Mouse (Mus musculus) CH12.LX (cell line): ENCODE data around the gene Mgat4b. TPM values are rescaled to one million over a fixed set of nuclear protein-coding genes. Genes with fewer than 3 reads are reported as not detected.

ENCODE experiments used
- DNase-seq: peaks from one replicate; pipeline ENCODE4 v3.0.0-alpha.2; 2013; ENCODE audit errors: extremely low read depth
- H3K27ac ChIP-seq: 2 replicates; pipeline ENCODE4 v1.5.1; 2012; ENCODE audit warnings: low read depth, mild to moderate bottlenecking, control low read depth, moderate library complexity; ENCODE audit not compliant: insufficient read depth
- H3K27me3 ChIP-seq: replicated peaks from 2 replicates; pipeline ENCODE3; 2012; ENCODE audit warnings: inconsistent platforms
- H3K36me3 ChIP-seq, 2 experiments: replicated peaks in 1 of 2; 2 replicates each; pipeline versions ENCODE3 to v1.6.1; 2012; ENCODE audit warnings: inconsistent platforms in 1 of 2, low read length in 1 of 2, mild to moderate bottlenecking in 1 of 2, mixed read lengths in 1 of 2, moderate library complexity in 1 of 2; ENCODE audit not compliant: control insufficient read depth in 1 of 2, insufficient read depth in 1 of 2
- H3K4me1 ChIP-seq, 2 experiments: 2 replicates each; pipeline ENCODE4 v1.6.1; 2012; ENCODE audit warnings: inconsistent platforms in 1 of 2, moderate library complexity in 1 of 2; ENCODE audit not compliant: insufficient read depth in 2 of 2, control insufficient read depth in 1 of 2
- H3K4me2 ChIP-seq: 2 replicates; pipeline ENCODE4 v1.6.1; 2012; ENCODE audit warnings: low read depth, mild to moderate bottlenecking, control low read depth; ENCODE audit not compliant: poor library complexity, insufficient read depth, severe bottlenecking
- H3K4me3 ChIP-seq, 3 experiments: fragments of 150-350 bp in 1 of 3; sonication (generic) in 1 of 3; replicated peaks in 1 of 3; 2 replicates each; pipeline versions ENCODE3 to v1.5.1; 2011 to 2012; ENCODE audit warnings: low read depth in 2 of 3, low read length in 2 of 3, mild to moderate bottlenecking in 2 of 3, moderate library complexity in 2 of 3, control low read depth in 1 of 3, improper control_type of control experiment in 1 of 3, inconsistent platforms in 1 of 3, mixed read lengths in 1 of 3; ENCODE audit not compliant: poor library complexity in 1 of 3
- H3K79me2 ChIP-seq: replicated peaks from 2 replicates; pipeline ENCODE4 v1.6.1; 2012; ENCODE audit warnings: mild to moderate bottlenecking, moderate library complexity; ENCODE audit not compliant: control insufficient read depth, poor library complexity, insufficient read depth, severe bottlenecking; ENCODE audit errors: extremely low read depth
- H3K9ac ChIP-seq: 2 replicates; pipeline ENCODE4 v1.6.1; 2012; ENCODE audit warnings: low read depth, mild to moderate bottlenecking, control low read depth, moderate library complexity; ENCODE audit not compliant: insufficient read depth
- H3K9me3 ChIP-seq: replicated peaks from 2 replicates; pipeline ENCODE3; 2012; ENCODE audit warnings: low read length, inconsistent platforms, mixed read lengths
- BHLHE40 ChIP-seq: IDR thresholded peaks from 2 replicates; pipeline ENCODE4 v1.6.1; 2011; ENCODE audit warnings: mild to moderate bottlenecking, low read depth, low read length, improper control_type of control experiment
- CHD1 ChIP-seq: IDR thresholded peaks from 2 replicates; pipeline ENCODE4 v1.6.1; 2012; ENCODE audit warnings: low read depth, low read length, improper control_type of control experiment, inconsistent platforms
- CHD2 ChIP-seq: IDR thresholded peaks from 2 replicates; pipeline ENCODE4 v1.6.1; 2011; ENCODE audit warnings: low read length, improper control_type of control experiment
- CTCF ChIP-seq, 2 experiments: IDR thresholded peaks in 1 of 2; conservative IDR thresholded peaks in 1 of 2; 2 replicates each; pipeline ENCODE4 v1.5.1; 2011 to 2012; ENCODE audit warnings: low read depth in 2 of 2, low read length in 2 of 2, improper control_type of control experiment in 1 of 2, inconsistent platforms in 1 of 2, mild to moderate bottlenecking in 1 of 2, moderate library complexity in 1 of 2
- E2F4 ChIP-seq: IDR thresholded peaks from 2 replicates; pipeline ENCODE4 v1.6.1; 2011; ENCODE audit warnings: low read depth, low read length, improper control_type of control experiment; ENCODE audit not compliant: insufficient replicate concordance
- ELF1 ChIP-seq: IDR thresholded peaks from 2 replicates; pipeline ENCODE4 v1.6.1; 2014; ENCODE audit warnings: low read depth, mild to moderate bottlenecking, inconsistent platforms, low read length, improper control_type of control experiment
- EP300 ChIP-seq: IDR thresholded peaks from 2 replicates; pipeline ENCODE4 v1.6.1; 2011; ENCODE audit warnings: low read length, improper control_type of control experiment
- ETS1 ChIP-seq: conservative IDR thresholded peaks from 2 replicates; pipeline ENCODE4 v1.6.1; 2012; ENCODE audit warnings: low read depth, mild to moderate bottlenecking, inconsistent platforms, low read length, improper control_type of control experiment, moderate library complexity
- HCFC1 ChIP-seq: IDR thresholded peaks from 2 replicates; pipeline ENCODE4 v1.6.1; 2012; ENCODE audit warnings: low read depth, mild to moderate bottlenecking, inconsistent platforms, low read length, improper control_type of control experiment
- JUN ChIP-seq: IDR thresholded peaks from 2 replicates; pipeline ENCODE4 v1.6.1; 2011; ENCODE audit warnings: low read depth, mild to moderate bottlenecking, low read length, improper control_type of control experiment, moderate library complexity; ENCODE audit not compliant: insufficient read depth
- MAFK ChIP-seq: IDR thresholded peaks from 2 replicates; pipeline ENCODE4 v1.6.1; 2011; ENCODE audit warnings: low read length, improper control_type of control experiment; ENCODE audit not compliant: insufficient replicate concordance
- MAZ ChIP-seq: IDR thresholded peaks from 2 replicates; pipeline ENCODE4 v1.6.1; 2012; ENCODE audit warnings: low read depth, mild to moderate bottlenecking, inconsistent platforms, low read length, improper control_type of control experiment, moderate library complexity
- MEF2A ChIP-seq: IDR thresholded peaks from 2 replicates; pipeline ENCODE4 v1.6.1; 2014; ENCODE audit warnings: low read depth, mild to moderate bottlenecking, inconsistent platforms, low read length, improper control_type of control experiment, borderline replicate concordance
- MXI1 ChIP-seq: IDR thresholded peaks from 2 replicates; pipeline ENCODE4 v1.6.1; 2011; ENCODE audit warnings: mild to moderate bottlenecking, low read depth, low read length, improper control_type of control experiment
- NELFE ChIP-seq: IDR thresholded peaks from 2 replicates; pipeline ENCODE4 v1.6.1; 2011; ENCODE audit warnings: low read depth, low read length, improper control_type of control experiment
- NRF1 ChIP-seq: IDR thresholded peaks from 2 replicates; pipeline ENCODE4 v1.6.1; 2014; ENCODE audit warnings: low read depth, mild to moderate bottlenecking, inconsistent platforms, low read length, improper control_type of control experiment, moderate library complexity
- PAX5 ChIP-seq: IDR thresholded peaks from 2 replicates; pipeline ENCODE4 v1.6.1; 2012; ENCODE audit warnings: low read length, inconsistent platforms, mixed read lengths
- POLR2A ChIP-seq: IDR thresholded peaks from 2 replicates; pipeline ENCODE4 v1.6.1; 2011; ENCODE audit warnings: low read depth, mild to moderate bottlenecking, improper control_type of control experiment, low read length
- POLR2AphosphoS2 ChIP-seq: IDR thresholded peaks from 2 replicates; pipeline ENCODE4 v1.6.1; 2011; ENCODE audit warnings: low read depth, low read length, improper control_type of control experiment
- RAD21 ChIP-seq: IDR thresholded peaks from 2 replicates; pipeline ENCODE4 v1.6.1; 2011; ENCODE audit warnings: low read depth, mild to moderate bottlenecking, low read length, improper control_type of control experiment, moderate library complexity
- RCOR1 ChIP-seq: conservative IDR thresholded peaks from 2 replicates; pipeline ENCODE4 v1.6.1; 2012; ENCODE audit warnings: low read depth, mild to moderate bottlenecking, inconsistent platforms, low read length, improper control_type of control experiment
- SMC3 ChIP-seq: IDR thresholded peaks from 2 replicates; pipeline ENCODE4 v1.6.1; 2011; ENCODE audit warnings: low read depth, low read length, improper control_type of control experiment
- TBP ChIP-seq: conservative IDR thresholded peaks from 2 replicates; pipeline ENCODE4 v1.6.1; 2011; ENCODE audit warnings: low read depth, low read length, improper control_type of control experiment
- UBTF ChIP-seq: IDR thresholded peaks from 2 replicates; pipeline ENCODE4 v1.6.1; 2012; ENCODE audit warnings: low read depth, mild to moderate bottlenecking, inconsistent platforms, low read length, improper control_type of control experiment, moderate library complexity
- USF1 ChIP-seq: IDR thresholded peaks from 2 replicates; pipeline ENCODE4 v1.6.1; 2014; ENCODE audit warnings: low read depth, mild to moderate bottlenecking, inconsistent platforms, low read length, improper control_type of control experiment
- USF2 ChIP-seq: conservative IDR thresholded peaks from 2 replicates; pipeline ENCODE4 v1.6.1; 2011; ENCODE audit warnings: low read depth, low read length, improper control_type of control experiment
- ZKSCAN1 ChIP-seq: IDR thresholded peaks from 2 replicates; pipeline ENCODE4 v1.6.1; 2012; ENCODE audit warnings: low read depth, inconsistent platforms, low read length, improper control_type of control experiment, borderline replicate concordance
- ZMIZ1 ChIP-seq: IDR thresholded peaks from 2 replicates; pipeline ENCODE4 v1.6.1; 2012; ENCODE audit warnings: low read depth, mild to moderate bottlenecking, inconsistent platforms, low read length, improper control_type of control experiment
- ZNF384 ChIP-seq: IDR thresholded peaks from 2 replicates; pipeline ENCODE4 v1.6.1; 2012; ENCODE audit warnings: low read depth, low read length, improper control_type of control experiment, inconsistent platforms
- dilution Hi-C: fragments of 300-500 bp; cut with MboI; formaldehyde crosslinking; loops from 2 replicates; pipeline ENCODE4 v1.14.3; 2020; ENCODE audit warnings: low sequenced_read_pairs; ENCODE audit not compliant: extremely low pct_unique_long_range_greater_than_20kb, extremely low pct_ligation_motif_present
- in situ Hi-C: fragments of 300-500 bp; cut with MboI; formaldehyde crosslinking; loops from 3 replicates; pipeline ENCODE4 v1.14.3; 2019; ENCODE audit warnings: low sequenced_read_pairs, low pct_ligation_motif_present, low pct_unique_long_range_greater_than_20kb, mixed read lengths
- polyA plus RNA-seq: library from polyadenylated mRNA; unstranded; fragments of >175 nt; gene quantifications from 2 replicates; pipeline ENCODE4 v1.2.1, GENCODE M21; 2012; ENCODE audit warnings: low read depth; ENCODE audit not compliant: insufficient read length
- total RNA-seq, 2 experiments: library from RNA; depleted of rRNA; stranded (reverse); fragments of 300-350 nt in 1 of 2; fragments of >200 nt in 1 of 2; gene quantifications; 2 replicates each; pipeline ENCODE4 v1.2.3; 2012 to 2014

The Mgat4b gene
- total and polyA plus RNA-seq, 3 experiments = 4.6 to 27.4 (median 16.2) TPM

- TF ChIP-seq UBTF (no peak), BHLHE40 (peak; percentile 56; the same call in 1 of the 2 replicates), RAD21 (no peak), MXI1 (peak; percentile 41; the same call in 1 of the 2 replicates), HCFC1 (0 out of 2 replicates have a peak, but pooled peaks have one; percentile 1), ETS1 (no peak; the same call in 1 of the 2 replicates), ZNF384 (no peak), MAFK (no peak), NRF1 (peak; percentile 55), JUN (no peak), EP300 (no peak), POLR2A (no peak), ZKSCAN1 (no peak), POLR2AphosphoS2 (no peak), TBP (no peak), CHD2 (peak; percentile 66), ZMIZ1 (no peak), NELFE (peak; percentile 11; the same call in 1 of the 2 replicates), CTCF (conservative IDR thresholded peaks at IDR 0.05 in 1 of 2, IDR thresholded peaks at IDR 0.05 in 1 of 2; ENCODE audit: low read depth in 2 of 2, low read length in 2 of 2) (no peak), ELF1 (peak; percentile 12; the same call in 1 of the 2 replicates), E2F4 (no peak), USF2 (no peak)
- TF ChIP-seq, all 38 proteins: peak for 12
Measured at GRCm38 (mm10) chr11:50223783-50224662, 13.3 kb downstream of the Mgat4b start (continued).

DNA sequence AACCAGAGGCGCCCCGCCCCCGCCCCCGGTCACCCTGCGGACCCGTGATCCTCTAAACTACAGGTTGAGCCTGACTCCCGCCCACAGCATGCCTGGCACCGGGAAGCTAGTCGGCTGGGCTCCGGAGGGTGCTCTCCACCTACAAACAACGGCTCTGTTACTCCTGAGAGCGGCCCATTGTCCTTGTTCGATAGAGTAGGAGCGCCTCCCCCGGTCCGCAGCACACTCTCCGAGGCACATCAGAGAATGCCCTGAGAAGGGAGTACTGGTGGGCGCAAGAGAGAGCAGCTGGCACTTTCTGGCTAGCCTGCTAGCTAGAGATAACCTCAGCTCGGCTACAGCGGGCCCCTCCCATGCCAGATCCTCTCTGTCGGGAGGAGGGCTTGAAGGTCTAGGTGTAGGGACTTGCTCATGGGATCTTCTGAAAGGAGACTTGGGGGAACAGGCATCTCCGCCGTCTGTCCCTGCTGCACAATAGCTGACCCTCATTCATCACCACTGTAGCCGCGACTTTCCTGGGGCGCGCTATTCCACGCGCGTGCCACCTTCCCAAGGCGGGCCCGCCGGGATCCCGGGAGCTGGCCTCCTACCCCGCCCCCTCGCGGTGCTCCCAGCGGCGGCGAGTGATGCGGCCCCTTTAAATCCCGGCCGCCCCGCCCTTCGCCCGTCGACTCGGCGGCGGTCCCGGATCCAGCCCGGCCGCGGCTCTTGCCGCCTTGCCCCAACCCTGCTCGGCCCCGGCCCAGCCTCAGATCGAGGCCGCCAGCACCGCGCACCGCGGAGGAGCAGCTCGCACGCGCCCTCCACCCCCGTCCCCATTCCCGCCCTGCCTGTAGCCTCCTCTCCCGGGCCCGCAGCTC is 14.2 kb downstream of the Mgat4b start:
- peak overlapping the region; percentile 94 for H3K4me2 ChIP-seq
- H3K79me2 ChIP-seq = no peaks in the 10 kb centered on the region; the same call in 1 of the 2 replicates
- H3K27ac ChIP-seq = peak overlapping the region; percentile 59
- peak overlapping the region; percentile 85 for H3K9ac ChIP-seq
- H3K9me3 ChIP-seq = no peaks in the 10 kb centered on the region
- peak; percentile 61 for DNase-seq
- dilution Hi-C loops (no loop called here), in situ Hi-C loops (loop anchor here (5.0 to 10.0 kb wide), 3 partner anchors 63 to 240 kb away; no protein-coding TSS in a partner anchor)
- peaks cover 0 to 21% of the 10 kb centered on the region in 2 experiments for H3K36me3 ChIP-seq
- H3K4me1 ChIP-seq = peaks cover 27 to 72% of the 10 kb centered on the region in 2 experiments
- no peaks in the 10 kb centered on the region for H3K27me3 ChIP-seq
- peak overlapping the region; percentile 67 to 88 (median 74) for H3K4me3 ChIP-seq
- no peak; the same call in 1 of the 2 replicates for TF ChIP-seq HCFC1
- TF ChIP-seq USF2 = no peak
- TF ChIP-seq MAZ = peak; percentile 54; the same call in 1 of the 2 replicates
- no peak for TF ChIP-seq MAFK
- TF ChIP-seq ETS1 = peak; percentile 19; the same call in 1 of the 2 replicates
- TF ChIP-seq E2F4 = no peak
- peak; percentile 16; the same call in 1 of the 2 replicates for TF ChIP-seq MXI1
- TF ChIP-seq BHLHE40 = peak; percentile 29; the same call in 1 of the 2 replicates
- no peak for TF ChIP-seq MEF2A
- TF ChIP-seq ZMIZ1 = no peak
- TF ChIP-seq PAX5 = no peak
- TF ChIP-seq USF1 = no peak
- TF ChIP-seq RAD21 = peak; percentile 70
- TF ChIP-seq CTCF (conservative IDR thresholded peaks at IDR 0.05 in 1 of 2, IDR thresholded peaks at IDR 0.05 in 1 of 2; ENCODE audit: low read depth in 2 of 2, low read length in 2 of 2) = peak in 1 of 2 experiments; percentile 75; a peak in 2 of 4 replicates
- TF ChIP-seq NELFE = 0 out of 2 replicates have a peak, but pooled peaks have one; percentile 21
- TF ChIP-seq POLR2A = peak; percentile 50
- 0 out of 2 replicates have a peak, but pooled peaks have one; percentile 43 for TF ChIP-seq CHD1
- peak; percentile 49 for TF ChIP-seq SMC3
- TF ChIP-seq CHD2 = peak; percentile 40; the same call in 1 of the 2 replicates
- no peak for TF ChIP-seq RCOR1
- TF ChIP-seq ZNF384 = no peak
